Mouse (Mus musculus) liver, adult 2 months (tissue): ENCODE measurements around the gene Gm20481.

Experiments
- CTCF ChIP-seq: fragments of 200-500 bp; IDR thresholded peaks from 2 replicates; pipeline ENCODE4 v1.5.1; 2011; ENCODE audit warnings: low read depth, low read length, control low read depth
- POLR2A ChIP-seq: fragments of 200-500 bp; IDR thresholded peaks from 2 replicates; pipeline ENCODE4 v1.6.1; 2011; ENCODE audit warnings: low read length, control low read depth; ENCODE audit not compliant: insufficient read depth; ENCODE audit errors: extremely low read depth

DNA sequence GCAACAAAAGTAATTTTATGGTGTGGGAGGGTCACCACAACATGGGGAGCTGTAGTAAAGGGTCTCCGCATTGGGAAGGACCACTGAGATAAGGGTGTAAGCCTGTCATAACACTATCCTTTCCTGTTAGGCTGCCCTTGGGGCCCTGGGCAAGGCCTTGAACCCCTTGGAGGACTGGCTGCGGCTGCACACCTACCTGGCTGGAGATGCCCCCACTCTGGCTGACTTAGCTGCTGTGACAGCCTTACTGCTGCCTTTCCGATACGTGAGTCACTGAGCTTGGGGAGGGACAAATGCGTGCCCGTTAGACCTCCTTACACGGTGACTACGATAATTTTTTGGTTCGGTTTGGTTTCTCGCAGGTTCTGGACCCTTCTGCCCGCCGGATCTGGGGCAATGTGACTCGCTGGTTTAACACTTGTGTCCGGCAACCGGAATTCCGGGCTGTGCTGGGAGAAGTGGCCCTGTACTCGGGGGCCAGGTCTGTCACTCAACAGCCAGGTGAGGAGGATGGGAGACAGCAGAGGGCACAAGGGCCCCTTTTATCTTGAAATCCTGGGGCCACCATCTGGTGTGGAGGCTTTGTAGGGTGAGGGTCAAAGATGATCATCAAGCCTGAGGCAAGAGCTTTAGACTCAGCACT, 34.5 kb downstream of the Gm20481 start:
- no peak for TF ChIP-seq POLR2A
- no peak for TF ChIP-seq CTCF
